Mouse (Mus musculus) kidney, adult 2 months (tissue): ENCODE data around the gene Pias4.

ENCODE experiments used
- CTCF ChIP-seq: fragments of 200-500 bp; conservative IDR thresholded peaks from 2 replicates; pipeline ENCODE4 v1.5.1; 2011; ENCODE audit warnings: low read depth, mild to moderate bottlenecking, control low read depth, low read length, moderate library complexity, mixed read lengths; ENCODE audit not compliant: insufficient read depth, insufficient read length
- POLR2A ChIP-seq: fragments of 200-500 bp; IDR thresholded peaks from one replicate; pipeline ENCODE4 v1.6.1; 2011; ENCODE audit warnings: low read depth, low read length, control low read depth

GRCm38 (mm10) chr10:81198230-81198629 lies 30.5 kb upstream of the Pias4 start:
- TF ChIP-seq POLR2A (no peak), CTCF (peak; percentile 54)
